24 mouse cellular contexts compared by ENCODE assay signal in genomic region chr1:92183101-92183790, GRCm38 (mm10). TPM values are rescaled to one million over a fixed set of nuclear protein-coding genes. Genes with fewer than 3 reads are reported as not detected.
DNase-seq lines count a peak whose midpoint lies in the region; ATAC-seq and TF ChIP-seq lines count a peak whose summit lies in the region.
"Had no signal": no experiment of that assay in that cellular context is flagged by ENCODE, and none has a peak within 500 bp of the region (broad histone marks: within the 10 kb centered on the region; RNA-seq: fewer than 3 reads in every experiment).

No protein-coding gene starts in this region.

- no peaks in the 10 kb centered on the region for H3K9me3 ChIP-seq in limb, embryonic 15.5 days
- no peaks in the 10 kb centered on the region for H3K9me3 ChIP-seq in limb, embryonic 10.5 days (replicated peaks)
- H3K9me3 ChIP-seq in stomach, postnatal 0 days (ENCODE audit: control insufficient read depth, low read length), result no peaks in the 10 kb centered on the region
- H3K9me3 ChIP-seq: embryonic facial prominence, embryonic 13.5 days; hindbrain, embryonic 13.5 days; liver, embryonic 13.5 days; midbrain, embryonic 10.5 days had no signal

- no peaks in the 10 kb centered on the region for H3K27me3 ChIP-seq in limb, embryonic 15.5 days
- no peaks in the 10 kb centered on the region for H3K27me3 ChIP-seq in limb, embryonic 10.5 days (ENCODE audit: low read depth, poor library complexity, severe bottlenecking)
- H3K27me3 ChIP-seq in stomach, postnatal 0 days (ENCODE audit: control insufficient read depth, insufficient read depth, low read length), result no peaks in the 10 kb centered on the region
- H3K27me3 ChIP-seq: embryonic facial prominence, embryonic 13.5 days; liver, embryonic 13.5 days had no signal

- no peak for ATAC-seq in limb, embryonic 15.5 days (ENCODE audit: insufficient number of reproducible peaks, low FRiP score, low TSS enrichment, low read depth)
- ATAC-seq in stomach, postnatal 0 days (ENCODE audit: low FRiP score, low TSS enrichment), result no peak
- no peak for ATAC-seq in erythroid progenitor cell, adult 5-6 weeks (replicated peaks; ENCODE audit: low FRiP score, poor library complexity, severe bottlenecking)
- ATAC-seq: activated CD4-positive, CD25-positive, alpha-beta regulatory T cell, adult 4 months; forebrain, embryonic 16.5 days had no signal

- no peak for DNase-seq in limb, embryonic 10.5 days (ENCODE audit: low spot score)
- DNase-seq in NIH3T3 (ENCODE audit: low read depth), result peak; percentile 25
- DNase-seq in gonadal fat pad, adult 2 months (ENCODE audit: low read depth), result peak; percentile 52
- no peak for DNase-seq in stomach, postnatal 0 days (ENCODE audit: low spot score)
- no peak for DNase-seq in heart, postnatal 10 days
- no peak for DNase-seq in ovary, postnatal 10 days (ENCODE audit: low spot score)
- DNase-seq: B cell, adult 2 months; cerebellum, postnatal 10 days; heart, postnatal 14 days; kidney, adult 8-10 months; kidney, postnatal 14 days; left cerebral cortex, postnatal 4 days; liver, embryonic 13.5 days; lung, embryonic 14.5 days; right cerebral cortex, postnatal 4 days had no signal

- peak overlapping the region; percentile 29; the same call in 1 of the 2 replicates for H3K27ac ChIP-seq in limb, embryonic 15.5 days
- H3K27ac ChIP-seq in limb, embryonic 10.5 days, result no peak overlapping the region
- H3K27ac ChIP-seq in stomach, postnatal 0 days (replicated peaks), result peak overlapping the region; percentile 50; the same call in 1 of the 2 replicates
- H3K27ac ChIP-seq: embryonic facial prominence, embryonic 13.5 days; hindbrain, embryonic 13.5 days; liver, embryonic 13.5 days; macrophage; midbrain, embryonic 10.5 days had no signal

- intact Hi-C loops in heart, postnatal 10 days (cut with DNase I), result loop anchor here (2.0 kb wide), 1 partner anchor 28 kb away; no protein-coding TSS in a partner anchor

- H3K4me2 ChIP-seq in limb, embryonic 15.5 days, result no peak overlapping the region
- no peak overlapping the region for H3K4me2 ChIP-seq in stomach, postnatal 0 days (replicated peaks; ENCODE audit: low read depth)
- H3K4me2 ChIP-seq: embryonic facial prominence, embryonic 13.5 days; heart, embryonic 11.5 days; hindbrain, embryonic 13.5 days; liver, embryonic 13.5 days; lung, embryonic 14.5 days had no signal

- no peak overlapping the region for H3K9ac ChIP-seq in limb, embryonic 15.5 days
- H3K9ac ChIP-seq in stomach, postnatal 0 days (ENCODE audit: low read length), result no peak overlapping the region
- H3K9ac ChIP-seq: embryonic facial prominence, embryonic 13.5 days; hindbrain, embryonic 13.5 days; liver, embryonic 13.5 days; lung, embryonic 14.5 days had no signal

- WGBS in limb, embryonic 15.5 days, result 77% methylated on average over 5 of the region's 5 CpGs
- WGBS in limb, embryonic 10.5 days, result 79% methylated on average over 5 of the region's 5 CpGs
- WGBS in stomach, postnatal 0 days, result 65% methylated on average over 5 of the region's 5 CpGs

- TF ChIP-seq EP300 in stomach, postnatal 0 days (optimal IDR thresholded peaks at IDR 0.05), result peak; percentile 37

- TF ChIP-seq CTCF in stomach, postnatal 0 days (IDR thresholded peaks at IDR 0.05; ENCODE audit: low read depth), result no peak

- H3K4me1 ChIP-seq in limb, embryonic 15.5 days, result peaks cover 10% of the 10 kb centered on the region
- H3K4me1 ChIP-seq in limb, embryonic 10.5 days, result peaks cover 18% of the 10 kb centered on the region
- no peaks in the 10 kb centered on the region for H3K4me1 ChIP-seq in stomach, postnatal 0 days (replicated peaks; ENCODE audit: control insufficient read depth, insufficient read depth)

- H3K4me3 ChIP-seq in limb, embryonic 15.5 days, result no peak overlapping the region
- no peak overlapping the region for H3K4me3 ChIP-seq in limb, embryonic 10.5 days
- no peak overlapping the region for H3K4me3 ChIP-seq in stomach, postnatal 0 days (ENCODE audit: low read depth, low read length)
- H3K4me3 ChIP-seq: embryonic facial prominence, embryonic 13.5 days; hindbrain, embryonic 13.5 days; liver, embryonic 13.5 days; midbrain, embryonic 10.5 days had no signal

- H3K36me3 ChIP-seq in limb, embryonic 15.5 days, result no peaks in the 10 kb centered on the region
- H3K36me3 ChIP-seq in limb, embryonic 10.5 days, result no peaks in the 10 kb centered on the region
- H3K36me3 ChIP-seq in stomach, postnatal 0 days (ENCODE audit: control insufficient read depth, insufficient read depth, low read length), result no peaks in the 10 kb centered on the region
- H3K36me3 ChIP-seq: embryonic facial prominence, embryonic 13.5 days; hindbrain, embryonic 13.5 days; liver, embryonic 13.5 days; midbrain, embryonic 10.5 days had no signal

RNA-seq across cellular contexts. Expression of gene Hdac4, which starts 12.3 kb away (rescaled TPM):
- polyA plus RNA-seq in limb, embryonic 15.5 days (2015; fragmentation: Nextera tagmentation; extraction: Ambion mirVana), result 22.4 and 24.1 TPM in 2 replicates
- 16.3 and 20.7 TPM in 2 replicates for polyA plus RNA-seq in limb, embryonic 10.5 days (2016; fragmentation: Nextera tagmentation; extraction: Ambion mirVana)
- polyA plus RNA-seq in gonadal fat pad, adult 2 months (2012; rRNA removed), result 15.7 and 18.2 TPM in 2 replicates
- 10.9 and 14.5 TPM in 2 replicates for polyA plus RNA-seq in stomach, postnatal 0 days (2015; fragmentation: Nextera tagmentation; extraction: Ambion mirVana)
- total RNA-seq in heart, postnatal 10 days (2021), result 10 to 100 TPM; 37.2 to 39.9 TPM
- 6.3 and 10.8 TPM in 2 replicates for total RNA-seq in erythroid progenitor cell, adult 5-6 weeks (2015; ENCODE audit: low replicate concordance)
- 3.6 and 8.0 TPM in 2 replicates for total RNA-seq in erythroid progenitor cell, adult 5-6 weeks (2017; ENCODE audit: low replicate concordance)

Comparison
In these comparisons a context has a peak if more than half of its experiments do, and no peak if none do; other contexts are left out.
1. DNase-seq: peak in NIH3T3 (single experiment) and gonadal fat pad, adult 2 months (single experiment); none in limb, embryonic 10.5 days (single experiment), stomach, postnatal 0 days (single experiment), heart, postnatal 10 days (0 of 2) and ovary, postnatal 10 days (single experiment).